23 mouse cellular contexts compared by ENCODE assay signal in genomic region chr7:80980566-80980965, GRCm38 (mm10). TPM values are rescaled to one million over a fixed set of nuclear protein-coding genes. Genes with fewer than 3 reads are reported as not detected.
DNase-seq lines count a peak whose midpoint lies in the region; ATAC-seq and TF ChIP-seq lines count a peak whose summit lies in the region.
"Had no signal": no experiment of that assay in that cellular context is flagged by ENCODE, and none has a peak within 500 bp of the region (broad histone marks: within the 10 kb centered on the region; RNA-seq: fewer than 3 reads in every experiment).

No protein-coding gene starts in this region.

- DNase-seq in cerebellum, postnatal 10 days, result peak; percentile 70 to 72
- no peak for DNase-seq in cerebellum, adult 11-12 months
- peak; percentile 55 for DNase-seq in heart, adult 11 months
- peak; percentile 21 for DNase-seq in midbrain, postnatal 0 days (ENCODE audit: low spot score)
- no peak for DNase-seq in midbrain, embryonic 14.5 days
- peak; percentile 54 for DNase-seq in MN1 (ENCODE audit: low spot score)
- DNase-seq in kidney, postnatal 36 days, result no peak
- DNase-seq: adrenal gland, postnatal 10 days; adrenal gland, postnatal 36 days; cerebellum, adult 11 months; cerebellum, adult 8-10 months; gastrocnemius, postnatal 25 days; heart, adult 2 months; kidney, adult 18-20 months had no signal

- no peak overlapping the region for H3K4me2 ChIP-seq in heart, embryonic 12.5 days
- H3K4me2 ChIP-seq in midbrain, postnatal 0 days (ENCODE audit: low read depth, low read length, poor library complexity, severe bottlenecking), result no peak overlapping the region
- no peak overlapping the region for H3K4me2 ChIP-seq in midbrain, embryonic 14.5 days (ENCODE audit: low read length)
- H3K4me2 ChIP-seq: embryonic facial prominence, embryonic 12.5 days; embryonic facial prominence, embryonic 15.5 days; hindbrain, embryonic 13.5 days had no signal

- no peak for TF ChIP-seq CTCF in midbrain, postnatal 0 days (IDR thresholded peaks at IDR 0.05)

- no peaks in the 10 kb centered on the region for H3K9me3 ChIP-seq in heart, embryonic 12.5 days (replicated peaks)
- H3K9me3 ChIP-seq in midbrain, postnatal 0 days (ENCODE audit: low read length), result no peaks in the 10 kb centered on the region
- H3K9me3 ChIP-seq in midbrain, embryonic 14.5 days (ENCODE audit: control insufficient read depth, low read length), result no peaks in the 10 kb centered on the region
- H3K9me3 ChIP-seq: embryonic facial prominence, embryonic 12.5 days; embryonic facial prominence, embryonic 15.5 days; heart, embryonic 10.5 days; hindbrain, embryonic 13.5 days had no signal

- WGBS in heart, embryonic 12.5 days, result 82% methylated on average over 11 of the region's 11 CpGs
- 87% methylated on average over 11 of the region's 11 CpGs for WGBS in midbrain, postnatal 0 days
- 90% methylated on average over 11 of the region's 11 CpGs for WGBS in midbrain, embryonic 14.5 days

- no peak overlapping the region for H3K27ac ChIP-seq in heart, embryonic 12.5 days (ENCODE audit: poor library complexity, severe bottlenecking)
- no peak overlapping the region for H3K27ac ChIP-seq in midbrain, postnatal 0 days (ENCODE audit: low read depth, low read length)
- no peak overlapping the region for H3K27ac ChIP-seq in midbrain, embryonic 14.5 days (replicated peaks; ENCODE audit: low read depth, low read length)
- H3K27ac ChIP-seq: embryonic facial prominence, embryonic 12.5 days; embryonic facial prominence, embryonic 15.5 days; heart, adult 2 months; heart, embryonic 10.5 days; hindbrain, embryonic 13.5 days had no signal

- H3K4me3 ChIP-seq in heart, embryonic 12.5 days, result no peak overlapping the region
- H3K4me3 ChIP-seq in midbrain, postnatal 0 days (ENCODE audit: low read depth, low read length), result no peak overlapping the region
- H3K4me3 ChIP-seq in midbrain, embryonic 14.5 days (replicated peaks; ENCODE audit: low read depth, low read length), result no peak overlapping the region
- H3K4me3 ChIP-seq: embryonic facial prominence, embryonic 12.5 days; embryonic facial prominence, embryonic 15.5 days; heart, adult 2 months; heart, embryonic 10.5 days; hindbrain, embryonic 13.5 days had no signal

- ATAC-seq in heart, embryonic 12.5 days (ENCODE audit: insufficient number of reproducible peaks, low FRiP score), result no peak
- no peak for ATAC-seq in midbrain, postnatal 0 days (ENCODE audit: low FRiP score)
- ATAC-seq in midbrain, embryonic 14.5 days (ENCODE audit: low FRiP score, low TSS enrichment), result no peak
- ATAC-seq: forebrain, embryonic 14.5 days; hindbrain, embryonic 16.5 days; inflammation-experienced regulatory T-cells, adult 6 months; intestine, embryonic 16.5 days had no signal

- no peaks in the 10 kb centered on the region for H3K27me3 ChIP-seq in heart, embryonic 12.5 days (replicated peaks)
- H3K27me3 ChIP-seq in midbrain, postnatal 0 days (ENCODE audit: insufficient read depth, low read length), result no peaks in the 10 kb centered on the region
- no peaks in the 10 kb centered on the region for H3K27me3 ChIP-seq in midbrain, embryonic 14.5 days (ENCODE audit: control insufficient read depth, insufficient read depth, low read length)
- H3K27me3 ChIP-seq: embryonic facial prominence, embryonic 12.5 days; embryonic facial prominence, embryonic 15.5 days; hindbrain, embryonic 13.5 days had no signal

- no peaks in the 10 kb centered on the region for H3K4me1 ChIP-seq in heart, embryonic 12.5 days (replicated peaks)
- H3K4me1 ChIP-seq in midbrain, postnatal 0 days (ENCODE audit: insufficient read depth, low read length), result no peaks in the 10 kb centered on the region
- no peaks in the 10 kb centered on the region for H3K4me1 ChIP-seq in midbrain, embryonic 14.5 days (ENCODE audit: control insufficient read depth, insufficient read depth, low read length)
- H3K4me1 ChIP-seq: embryonic facial prominence, embryonic 12.5 days; embryonic facial prominence, embryonic 15.5 days; heart, embryonic 10.5 days; hindbrain, embryonic 13.5 days had no signal

- no peak overlapping the region for H3K9ac ChIP-seq in heart, embryonic 12.5 days
- no peak overlapping the region for H3K9ac ChIP-seq in midbrain, postnatal 0 days (replicated peaks; ENCODE audit: low read length, poor library complexity, severe bottlenecking)
- H3K9ac ChIP-seq in midbrain, embryonic 14.5 days (replicated peaks; ENCODE audit: low read length), result no peak overlapping the region
- H3K9ac ChIP-seq: embryonic facial prominence, embryonic 12.5 days; embryonic facial prominence, embryonic 15.5 days; hindbrain, embryonic 13.5 days had no signal

- no peaks in the 10 kb centered on the region for H3K36me3 ChIP-seq in heart, embryonic 12.5 days
- H3K36me3 ChIP-seq in midbrain, postnatal 0 days (ENCODE audit: insufficient read depth, low read length), result no peaks in the 10 kb centered on the region
- H3K36me3 ChIP-seq in midbrain, embryonic 14.5 days (ENCODE audit: control insufficient read depth, insufficient read depth, low read length), result no peaks in the 10 kb centered on the region
- H3K36me3 ChIP-seq: embryonic facial prominence, embryonic 12.5 days; embryonic facial prominence, embryonic 15.5 days; heart, embryonic 10.5 days; hindbrain, embryonic 13.5 days had no signal

RNA-seq across cellular contexts. Expression of gene Zfp592, which starts 12.9 kb away (rescaled TPM):
- polyA plus RNA-seq in heart, embryonic 12.5 days (2016; fragmentation: Nextera tagmentation; extraction: Ambion mirVana), result 15.2 and 18.1 TPM in 2 replicates
- 22.4 and 25.6 TPM in 2 replicates for total RNA-seq in midbrain, postnatal 0 days (2014; rRNA removed)
- polyA plus RNA-seq in midbrain, postnatal 0 days (2015; fragmentation: Nextera tagmentation; extraction: Ambion mirVana), result 4.4 TPM in 2 replicates
- 8.5 and 10.2 TPM in 2 replicates for polyA plus RNA-seq in midbrain, embryonic 14.5 days (2014; fragmentation: Nextera tagmentation; extraction: Ambion mirVana)

RNA-seq across cellular contexts. Expression of gene Sec11a, which starts 33.0 kb away (rescaled TPM):
- 145 and 152 TPM in 2 replicates for polyA plus RNA-seq in heart, embryonic 12.5 days (2016; fragmentation: Nextera tagmentation; extraction: Ambion mirVana)
- total RNA-seq in midbrain, postnatal 0 days (2014; rRNA removed), result 54.5 and 76.9 TPM in 2 replicates
- 128 TPM in 2 replicates for polyA plus RNA-seq in midbrain, postnatal 0 days (2015; fragmentation: Nextera tagmentation; extraction: Ambion mirVana)
- 140 and 147 TPM in 2 replicates for polyA plus RNA-seq in midbrain, embryonic 14.5 days (2014; fragmentation: Nextera tagmentation; extraction: Ambion mirVana)

Comparison
In these comparisons a context has a peak if more than half of its experiments do, and no peak if none do; other contexts are left out.
1. DNase-seq: peak in cerebellum, postnatal 10 days (2 of 2), heart, adult 11 months (single experiment), midbrain, postnatal 0 days (single experiment) and MN1 (single experiment); none in cerebellum, adult 11-12 months (single experiment), midbrain, embryonic 14.5 days (single experiment) and kidney, postnatal 36 days (0 of 2).